Mouse (Mus musculus) large intestine, adult 2 months (tissue): ENCODE measurements around the gene Svep1. TPM values are rescaled to one million over a fixed set of nuclear protein-coding genes. Genes with fewer than 3 reads are reported as not detected.

Experiments
- DNase-seq: peaks from one replicate; pipeline ENCODE4 v3.0.0-alpha.2; 2012; ENCODE audit warnings: low read depth, low spot score
- WGBS: fragments of 180-500 bp; shearing (Covaris S2); methylation state at CpG from one replicate; pipeline ENCODE4 v1.1.7; 2018; 5-methylcytosine and 5-hydroxymethylcytosine counted together
- polyA plus RNA-seq: library from polyadenylated mRNA; depleted of rRNA; stranded (reverse); fragments of >200 nt; gene quantifications from 2 replicates; pipeline ENCODE4 v1.2.3, GENCODE M21; 2012

The Svep1 gene
- polyA plus RNA-seq, 1 experiment: 3.3 TPM

DNA sequence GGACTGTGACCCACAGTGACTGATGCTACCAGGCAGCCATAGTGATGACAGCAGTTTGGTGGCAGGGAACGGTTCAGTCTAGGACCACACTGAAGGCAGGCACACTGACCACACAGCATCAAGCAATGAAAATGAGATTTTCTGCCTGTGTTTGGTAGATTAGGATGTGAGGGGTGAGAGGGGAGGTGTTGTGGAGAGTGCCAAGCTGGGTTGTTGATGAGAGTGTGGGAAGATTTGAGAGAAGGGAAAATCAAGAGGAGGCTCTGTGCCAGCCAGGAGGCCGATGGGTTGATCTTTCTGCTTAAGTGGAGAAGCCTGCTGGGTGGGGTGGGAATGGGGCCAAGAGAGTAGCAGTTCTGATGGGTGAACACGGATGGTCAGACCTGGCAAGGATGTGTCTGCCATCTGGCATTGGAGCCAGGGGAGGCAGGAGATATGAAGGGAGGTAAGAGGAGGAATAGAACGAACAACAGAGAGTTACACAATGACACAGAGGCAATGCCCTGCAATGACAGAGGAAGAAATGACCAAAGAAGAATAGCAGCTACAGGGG lies 32.1 kb downstream of the Svep1 start:
- no peak for DNase-seq
- 67% methylated on average over 4 of the region's 4 CpGs for WGBS

DNA sequence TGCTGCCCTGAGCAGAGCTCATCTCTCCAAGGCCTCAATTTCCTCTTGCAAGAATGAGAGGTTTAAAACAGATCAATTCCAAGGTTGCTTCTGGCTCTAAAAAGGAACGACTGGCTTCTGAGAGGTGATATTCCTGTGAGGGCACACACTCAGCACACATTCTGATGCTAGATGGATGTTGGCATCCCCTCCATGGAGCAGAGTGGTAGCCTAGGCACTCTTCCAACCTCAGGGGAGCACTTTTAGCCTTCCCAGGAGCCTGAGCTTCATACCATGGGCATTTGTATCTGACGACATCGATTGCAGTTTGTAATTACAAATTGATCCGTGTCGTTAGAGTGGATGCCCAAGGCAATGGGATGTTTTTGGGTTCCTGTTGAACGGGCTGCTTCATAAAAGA lies 33.3 kb downstream of the Svep1 start:
- DNase-seq: no peak
- WGBS: 87% methylated on average over 6 of the region's 6 CpGs

DNA sequence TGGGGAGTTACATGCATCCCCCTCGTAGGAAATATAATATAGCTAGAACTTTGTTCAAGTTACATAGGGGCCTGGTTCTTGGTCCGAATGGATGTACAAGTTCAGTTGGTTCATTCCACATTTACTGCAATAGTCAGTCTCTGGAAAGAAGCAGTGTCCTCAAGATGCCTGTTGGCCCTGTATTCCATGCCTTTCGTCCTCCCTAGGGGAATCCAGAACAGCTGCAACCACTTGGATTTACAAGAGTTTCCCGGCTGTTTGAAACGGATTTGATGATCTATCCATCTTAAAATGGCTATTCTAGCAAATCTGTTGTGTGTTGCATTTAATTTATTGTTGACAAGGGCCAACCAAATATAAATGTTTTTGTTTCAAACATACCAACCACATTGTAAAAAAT lies 36.2 kb downstream of the Svep1 start:
- no peak for DNase-seq
- WGBS: 40% methylated on average over 5 of the region's 5 CpGs

GRCm38 (mm10) chr4:58169918-58170317 lies 36.7 kb downstream of the Svep1 start:
- WGBS: 20% methylated on average over 2 of the region's 2 CpGs
- no peak for DNase-seq

DNA sequence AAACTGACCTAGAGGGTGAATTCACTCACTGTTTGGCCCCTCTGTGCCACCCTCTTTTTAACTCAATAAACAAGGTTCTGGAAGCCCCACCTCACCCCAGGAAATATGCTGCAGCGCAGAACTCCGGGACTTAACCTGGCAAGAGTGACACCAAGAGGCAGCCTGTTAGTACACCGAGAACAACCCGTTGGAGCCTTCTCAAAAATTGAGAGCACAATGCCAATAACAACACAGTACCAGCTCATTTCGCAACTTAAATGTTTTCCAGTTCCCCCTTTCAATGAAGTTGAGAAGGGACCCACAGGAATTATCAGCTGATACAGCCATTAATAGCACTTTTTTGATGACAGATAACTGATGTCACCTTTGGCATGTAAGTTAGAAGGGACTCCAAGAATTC lies 38.3 kb downstream of the Svep1 start:
- WGBS: 79% methylated on average over 5 of the region's 5 CpGs

GRCm38 (mm10) chr4:58165711-58166110 lies 40.9 kb downstream of the Svep1 start:
- 65% methylated on average over 7 of the region's 7 CpGs for WGBS
- DNase-seq: no peak

More for the DNA sequence above, 38.3 kb downstream of the Svep1 start:
- no peak for DNase-seq

- WGBS: 80% methylated on average over 2 of the region's 2 CpGs
- no peak for DNase-seq
Observed at GRCm38 (mm10) chr4:58161901-58162300, 44.8 kb downstream of the Svep1 start.

GRCm38 (mm10) chr4:58159564-58159963 lies 47.1 kb downstream of the Svep1 start:
- 63% methylated on average over 1 of the region's 1 CpGs for WGBS
- no peak for DNase-seq

DNA sequence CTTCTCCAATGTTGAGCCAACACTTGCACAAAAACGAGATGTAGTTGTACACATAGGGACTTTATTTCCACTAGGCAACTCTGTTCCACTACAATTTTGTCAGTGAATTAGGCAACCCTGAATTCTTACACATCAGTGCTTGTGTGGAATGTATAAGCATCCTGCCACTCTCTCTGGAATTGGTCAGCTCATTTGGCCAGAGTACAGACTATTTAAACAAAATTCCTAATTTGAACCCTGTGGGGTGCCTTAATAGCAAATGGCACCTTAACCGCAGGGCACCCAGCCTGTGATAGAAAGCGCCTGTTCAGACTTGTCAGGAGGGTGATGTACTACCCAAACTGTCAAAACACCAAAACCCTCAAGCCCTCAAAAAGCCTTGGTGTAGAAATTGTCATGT lies 56.4 kb downstream of the Svep1 start:
- no peak for DNase-seq
- 80% methylated on average over 3 of the region's 3 CpGs for WGBS

DNA sequence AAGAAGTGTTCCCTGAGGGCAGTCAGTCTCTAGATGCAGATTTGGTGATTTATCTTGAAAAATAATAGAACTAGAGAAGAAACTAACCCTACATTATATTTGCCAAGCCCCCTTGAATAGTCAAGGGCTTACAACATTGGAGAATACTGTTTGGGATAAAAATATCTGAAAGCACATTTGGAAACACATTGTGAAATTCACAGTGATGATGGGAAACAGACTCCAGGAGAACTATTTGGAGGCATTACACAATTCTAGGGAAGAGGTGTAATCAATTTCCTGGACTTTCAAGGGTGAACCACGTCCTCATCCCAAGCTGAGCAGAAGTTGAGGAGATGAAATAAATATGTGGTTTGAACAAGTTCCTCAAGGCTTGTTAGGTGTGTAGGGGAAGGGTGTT lies 57.5 kb downstream of the Svep1 start:
- 51% methylated on average over 1 of the region's 1 CpGs for WGBS
- no peak for DNase-seq

DNA sequence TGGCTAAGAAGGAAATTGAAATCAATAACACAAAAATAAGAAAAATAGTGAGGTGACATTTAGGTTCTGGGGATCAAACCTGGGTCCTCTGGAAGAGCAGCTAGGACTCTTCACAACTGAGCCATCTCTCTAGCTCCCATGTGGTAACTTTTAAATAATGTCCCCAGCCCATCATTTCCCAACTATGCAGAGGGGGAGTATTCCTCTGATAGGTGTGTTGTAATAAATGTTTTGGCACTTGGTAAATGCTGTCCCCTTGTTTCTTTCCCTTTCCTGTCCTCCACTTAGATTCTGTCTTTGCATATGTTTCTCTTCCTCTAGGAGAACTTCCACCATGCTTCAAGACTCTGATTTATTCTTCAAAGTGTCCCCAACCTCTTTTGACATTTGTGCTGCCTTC lies 58.1 kb downstream of the Svep1 start:
- no peak for DNase-seq

DNA sequence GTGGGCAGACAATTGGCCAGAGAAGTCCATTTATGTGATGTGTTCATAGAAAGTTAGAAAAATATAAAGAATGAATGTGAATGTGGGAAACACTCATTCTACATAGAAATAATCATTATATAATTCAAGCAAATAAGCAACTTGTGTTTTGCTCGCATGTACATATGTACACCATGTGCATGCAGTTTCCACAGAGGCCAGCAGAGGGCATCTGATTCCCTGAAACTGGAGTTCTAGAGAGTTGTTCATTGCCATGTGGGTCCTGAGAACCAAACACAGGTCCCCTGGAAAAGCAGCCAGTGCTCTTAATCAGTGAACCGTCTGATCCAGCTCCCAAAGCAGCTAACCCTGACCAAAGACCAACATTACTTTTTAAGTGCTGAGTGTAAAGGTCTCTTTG lies 60.0 kb downstream of the Svep1 start:
- DNase-seq: no peak
- WGBS: 96% methylated on average over 2 of the region's 2 CpGs

DNA sequence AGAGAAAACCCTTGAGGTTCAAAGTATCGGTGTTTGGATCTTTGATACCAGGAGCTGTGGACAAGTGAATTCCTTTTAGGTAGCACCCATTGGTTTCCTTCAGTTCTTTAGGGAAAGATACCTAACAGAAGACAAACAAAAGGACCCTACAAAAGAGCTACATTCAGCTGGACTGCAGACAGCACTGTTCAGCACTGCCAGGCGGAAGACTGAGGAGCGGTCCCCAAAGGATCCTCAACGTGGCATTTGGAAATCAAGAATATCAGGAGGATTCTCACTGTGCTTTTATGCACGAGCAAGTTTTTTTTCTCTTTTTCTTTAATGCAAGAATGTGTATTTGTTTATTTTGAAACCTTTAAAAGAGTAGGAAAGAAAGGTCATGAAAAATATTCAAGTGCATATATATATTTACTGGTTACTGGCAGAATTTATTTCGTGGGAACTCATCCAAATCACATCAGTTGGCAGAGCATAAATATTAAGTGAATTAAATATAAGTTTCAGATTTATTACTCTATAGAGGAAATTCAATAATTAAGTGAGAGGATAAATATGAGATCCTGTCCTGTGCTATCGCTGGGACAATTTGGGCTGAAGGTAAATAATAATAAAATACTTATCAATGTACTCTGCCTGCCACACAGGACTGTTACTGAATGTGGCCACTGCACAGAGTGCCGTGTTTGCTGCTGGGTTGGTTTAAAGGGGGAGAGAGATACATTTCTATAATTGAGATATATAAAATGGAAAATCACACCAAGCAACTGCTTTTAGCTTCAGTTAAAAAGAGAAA lies 66.7 kb downstream of the Svep1 start:
- WGBS: 77% methylated on average over 8 of the region's 8 CpGs
- no peak for DNase-seq

- 81% methylated on average over 6 of the region's 6 CpGs for WGBS
Observed at GRCm38 (mm10) chr4:58139241-58139640, 67.4 kb downstream of the Svep1 start.

DNA sequence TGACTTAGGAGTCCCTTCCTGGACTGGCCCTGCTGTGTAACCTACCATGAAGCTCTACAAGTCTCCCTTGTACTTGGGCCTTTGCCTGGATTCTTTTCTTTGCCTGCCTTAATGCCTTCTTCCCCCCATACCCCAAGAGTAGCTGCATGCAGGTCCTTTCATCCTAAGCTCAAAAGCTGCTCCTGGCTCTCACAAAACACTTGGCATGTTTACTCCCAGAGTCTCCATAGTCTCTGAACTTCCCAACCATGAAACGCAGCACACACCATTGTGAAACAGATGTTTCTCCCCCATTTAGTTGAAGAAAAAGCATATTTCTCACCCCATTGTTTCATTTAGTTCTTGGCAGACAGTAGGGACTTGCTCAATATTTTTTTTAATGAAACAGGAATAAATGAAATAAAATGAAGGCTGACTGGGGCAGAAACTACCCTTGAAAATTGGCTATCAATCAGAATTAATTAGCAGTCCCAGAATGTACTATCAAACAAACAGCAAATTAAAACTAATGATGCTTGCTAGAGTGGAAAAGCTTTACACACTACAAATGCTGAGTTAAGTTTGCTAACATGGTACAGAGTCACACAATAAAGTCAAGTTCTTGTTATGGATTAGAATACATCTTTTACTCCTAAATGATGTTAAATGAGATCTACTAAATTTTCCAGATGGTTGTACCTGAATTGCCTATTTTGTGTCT lies 72.9 kb downstream of the Svep1 start:
- DNase-seq: no peak
- 67% methylated on average over 1 of the region's 1 CpGs for WGBS

More at GRCm38 (mm10) chr4:58139241-58139640, 67.4 kb downstream of the Svep1 start:
- DNase-seq: no peak

GRCm38 (mm10) chr4:58129844-58130243 lies 76.8 kb downstream of the Svep1 start:
- WGBS: 80% methylated on average over 4 of the region's 4 CpGs
- no peak for DNase-seq

GRCm38 (mm10) chr4:58127024-58127423 lies 79.6 kb downstream of the Svep1 start:
- DNase-seq: no peak
- 88% methylated on average over 5 of the region's 5 CpGs for WGBS

DNA sequence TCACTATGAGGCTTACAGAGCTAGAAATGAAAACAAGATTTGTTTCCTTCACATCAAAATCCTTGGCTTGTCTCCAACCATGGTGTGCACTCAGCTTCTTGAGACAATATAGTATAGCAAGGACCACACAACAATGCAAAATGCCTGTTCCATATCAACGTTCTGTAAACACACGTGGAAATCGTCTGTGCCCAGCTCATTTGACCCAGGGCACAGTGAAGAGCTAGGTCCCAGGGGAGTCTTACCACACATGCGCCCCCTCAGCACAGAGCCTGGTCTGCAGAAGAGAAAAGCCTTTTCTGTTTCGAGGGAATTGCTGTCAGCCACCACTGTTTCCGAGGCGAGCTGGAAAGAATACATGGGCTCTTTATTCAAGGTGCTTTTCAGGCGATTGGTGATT lies 91.2 kb downstream of the Svep1 start:
- no peak for DNase-seq
- 78% methylated on average over 8 of the region's 8 CpGs for WGBS

GRCm38 (mm10) chr4:58111008-58111407 lies 95.7 kb downstream of the Svep1 start:
- WGBS: 47% methylated on average over 10 of the region's 10 CpGs
- DNase-seq: no peak

DNA sequence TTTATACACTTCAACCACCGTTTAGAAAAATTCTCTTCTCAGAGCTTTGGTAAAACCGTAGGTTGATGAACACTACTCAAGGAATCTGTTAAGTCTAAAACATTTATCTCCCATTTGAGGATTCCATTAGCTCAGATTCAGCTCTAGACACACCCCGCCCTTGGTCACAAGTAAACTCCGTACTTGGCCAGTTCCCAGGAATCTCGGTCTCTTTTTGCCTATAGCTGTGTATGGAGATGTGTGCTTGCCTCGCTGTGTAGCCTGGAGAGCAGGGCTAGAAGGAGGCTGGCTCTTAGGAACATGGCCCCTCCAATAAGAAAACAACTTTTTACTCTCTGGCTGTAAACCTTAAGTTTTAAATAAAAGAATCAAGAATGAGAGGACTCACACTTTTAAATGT lies 96.9 kb downstream of the Svep1 start:
- no peak for DNase-seq
- WGBS: 67% methylated on average over 6 of the region's 6 CpGs

DNA sequence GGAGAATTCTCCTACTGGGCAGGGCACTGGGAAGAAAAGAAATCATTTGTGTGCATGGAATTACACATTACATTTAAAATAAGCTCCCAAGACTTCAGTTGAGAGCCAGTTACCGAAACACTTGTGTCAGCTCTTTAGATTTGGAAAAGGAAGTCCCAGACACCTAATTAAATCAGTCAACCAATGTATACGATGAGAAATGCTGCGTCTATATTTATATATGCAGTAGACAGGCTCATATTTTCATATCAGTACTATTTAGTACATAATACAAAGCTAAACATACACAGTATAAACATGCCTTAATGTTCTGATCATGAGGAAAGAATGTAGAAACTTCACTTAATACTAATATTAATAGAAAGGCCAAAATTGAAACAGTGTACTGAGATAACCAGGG lies 98.3 kb downstream of the Svep1 start:
- WGBS: 82% methylated on average over 3 of the region's 3 CpGs
- no peak for DNase-seq
